Mouse (Mus musculus) ES-E14 (cell line): ENCODE data around the gene Prkd2.

Experiments used
- CHD2 ChIP-seq: IDR thresholded peaks from 2 replicates; pipeline ENCODE4 v1.6.1; 2014; ENCODE audit warnings: mild to moderate bottlenecking, low read depth, low read length, inconsistent platforms
- ZC3H11A ChIP-seq: IDR thresholded peaks from 2 replicates; pipeline ENCODE4 v1.6.1; 2012; ENCODE audit warnings: low read depth, mild to moderate bottlenecking, inconsistent platforms, low read length, borderline replicate concordance
- ZNF384 ChIP-seq: IDR thresholded peaks from 2 replicates; pipeline ENCODE4 v1.6.1; 2012; ENCODE audit warnings: low read depth, low read length, inconsistent platforms

GRCm38 (mm10) chr7:16847507-16847906 is 4.8 kb downstream of the Prkd2 start:
- TF ChIP-seq ZNF384 (no peak), CHD2 (no peak), ZC3H11A (no peak)
